18 mouse cellular contexts compared by ENCODE assay signal in the genomic region with DNA sequence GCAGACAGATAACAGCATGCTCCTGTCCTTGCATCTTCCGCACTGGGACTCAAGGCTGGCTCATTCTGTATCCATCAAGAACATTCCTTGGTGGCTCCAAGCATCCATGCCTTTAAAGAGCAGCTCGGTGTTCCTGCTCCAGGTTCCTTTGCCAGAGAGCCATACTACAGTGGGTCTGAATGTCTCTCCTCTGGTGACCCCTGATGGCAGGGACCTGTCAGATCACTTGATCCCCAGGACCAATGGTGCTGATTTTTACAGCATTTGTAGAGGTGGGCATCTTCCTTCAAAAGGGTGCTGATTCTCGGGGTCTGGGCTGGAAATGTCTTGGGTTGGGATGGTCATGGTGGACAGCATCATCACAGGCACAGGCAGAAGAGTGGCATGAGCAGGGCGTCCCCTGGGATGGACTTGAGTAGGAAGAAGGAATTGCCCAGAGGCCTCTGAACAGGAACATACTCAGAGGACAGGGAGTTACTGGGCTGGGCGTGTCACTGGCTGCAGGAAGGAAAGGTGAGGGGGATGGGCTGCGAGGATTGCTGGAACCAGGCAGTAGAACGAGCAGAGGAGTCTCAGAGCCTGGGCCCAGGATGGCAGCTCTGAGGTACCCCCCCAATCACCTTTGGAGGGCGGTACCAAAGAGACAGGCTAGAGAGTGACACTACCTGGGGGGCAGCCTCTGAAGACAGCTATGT. TPM values are rescaled to one million over a fixed set of nuclear protein-coding genes. Genes with fewer than 3 reads are reported as not detected.
DNase-seq lines count a peak whose midpoint lies in the region; ATAC-seq and TF ChIP-seq lines count a peak whose summit lies in the region.
"Had no signal": no experiment of that assay in that cellular context is flagged by ENCODE, and none has a peak within 500 bp of the region (broad histone marks: within the 10 kb centered on the region; RNA-seq: fewer than 3 reads in every experiment).

No protein-coding gene starts in this region.

- H3K9me3 ChIP-seq in MEL (replicated peaks; ENCODE audit: insufficient read depth, low read length): no peaks in the 10 kb centered on the region
- H3K9me3 ChIP-seq in stomach, postnatal 0 days (ENCODE audit: control insufficient read depth, low read length): no peaks in the 10 kb centered on the region
- H3K9me3 ChIP-seq: embryonic facial prominence, embryonic 15.5 days had no signal

- H3K79me2 ChIP-seq in MEL (ENCODE audit: control insufficient read depth, insufficient read depth, low read length, poor library complexity): no peaks in the 10 kb centered on the region

- TF ChIP-seq POLR2A in MEL (IDR thresholded peaks at IDR 0.05; ENCODE audit: control insufficient read depth in 1 of 2, insufficient read depth in 1 of 2, low read depth in 1 of 2, low read length in 2 of 2, poor library complexity in 1 of 2): no peak

- H3K9ac ChIP-seq in MEL (ENCODE audit: control insufficient read depth, low read depth, low read length, poor library complexity, severe bottlenecking): no peak overlapping the region
- H3K9ac ChIP-seq in stomach, postnatal 0 days (ENCODE audit: low read length): no peak overlapping the region
- H3K9ac ChIP-seq: embryonic facial prominence, embryonic 15.5 days; heart, embryonic 12.5 days; midbrain, embryonic 12.5 days had no signal

- H3K4me1 ChIP-seq in MEL (ENCODE audit: control insufficient read depth in 1 of 2, insufficient read depth in 2 of 2, low read length in 2 of 2): no peaks in the 10 kb centered on the region
- H3K4me1 ChIP-seq in stomach, postnatal 0 days (replicated peaks; ENCODE audit: control insufficient read depth, insufficient read depth): 0 out of 2 replicates have a peak, but pooled peaks cover 4% of the 10 kb centered on the region

- TF ChIP-seq EP300 in MEL (IDR thresholded peaks at IDR 0.05; ENCODE audit: low read depth in 1 of 2, low read length in 2 of 2): no peak
- no peak for TF ChIP-seq EP300 in stomach, postnatal 0 days (optimal IDR thresholded peaks at IDR 0.05)

- H3K27me3 ChIP-seq in MEL (ENCODE audit: control insufficient read depth in 1 of 2, insufficient read depth in 2 of 2, low read length in 2 of 2): peaks cover 5 to 8% of the 10 kb centered on the region in 2 experiments; a peak in 3 of 4 replicates
- no peaks in the 10 kb centered on the region for H3K27me3 ChIP-seq in stomach, postnatal 0 days (ENCODE audit: control insufficient read depth, insufficient read depth, low read length)
- H3K27me3 ChIP-seq: embryonic facial prominence, embryonic 15.5 days; heart, embryonic 12.5 days; midbrain, embryonic 12.5 days; Patski had no signal

- peak; percentile 28 for TF ChIP-seq CTCF in layer of hippocampus, adult 2 months (conservative IDR thresholded peaks at IDR 0.05)
- no peak for TF ChIP-seq CTCF in MEL (IDR thresholded peaks at IDR 0.05 in 2 of 3, conservative IDR thresholded peaks at IDR 0.05 in 1 of 3; ENCODE audit: control insufficient read depth in 1 of 3, insufficient read depth in 1 of 3, low read depth in 2 of 3, low read length in 3 of 3, poor library complexity in 1 of 3, severe bottlenecking in 1 of 3)
- peak; percentile 48 for TF ChIP-seq CTCF in stomach, postnatal 0 days (IDR thresholded peaks at IDR 0.05; ENCODE audit: low read depth)

- no peak overlapping the region for H3K4me2 ChIP-seq in stomach, postnatal 0 days (replicated peaks; ENCODE audit: low read depth)
- H3K4me2 ChIP-seq: embryonic facial prominence, embryonic 15.5 days; heart, embryonic 12.5 days; liver, embryonic 11.5 days; midbrain, embryonic 12.5 days had no signal

- no peaks in the 10 kb centered on the region for H3K36me3 ChIP-seq in MEL (ENCODE audit: control insufficient read depth in 1 of 2, insufficient read depth in 2 of 2, low read length in 2 of 2)
- no peaks in the 10 kb centered on the region for H3K36me3 ChIP-seq in stomach, postnatal 0 days (ENCODE audit: control insufficient read depth, insufficient read depth, low read length)
- H3K36me3 ChIP-seq: embryonic facial prominence, embryonic 15.5 days; forebrain, embryonic 10.5 days; heart, embryonic 12.5 days; midbrain, embryonic 12.5 days had no signal

- H3K4me3 ChIP-seq in layer of hippocampus, adult 2 months: no peak overlapping the region
- no peak overlapping the region for H3K4me3 ChIP-seq in MEL (ENCODE audit: control insufficient read depth in 1 of 2, insufficient read depth in 1 of 2, low read depth in 2 of 2, low read length in 2 of 2)
- no peak overlapping the region for H3K4me3 ChIP-seq in stomach, postnatal 0 days (ENCODE audit: low read depth, low read length)
- H3K4me3 ChIP-seq: embryonic facial prominence, embryonic 15.5 days; forebrain, embryonic 10.5 days; heart, embryonic 12.5 days; midbrain, embryonic 12.5 days; myocyte had no signal

- no peak overlapping the region for H3K27ac ChIP-seq in layer of hippocampus, adult 2 months
- H3K27ac ChIP-seq in MEL (ENCODE audit: control insufficient read depth, low read depth, low read length): no peak overlapping the region
- H3K27ac ChIP-seq in stomach, postnatal 0 days (replicated peaks): peak overlapping the region; percentile 49; the same call in 1 of the 2 replicates
- H3K27ac ChIP-seq: embryonic facial prominence, embryonic 15.5 days; forebrain, embryonic 10.5 days; midbrain, embryonic 12.5 days had no signal

- ATAC-seq in stomach, postnatal 0 days (ENCODE audit: low FRiP score, low TSS enrichment): peak; percentile 35; the same call in 1 of the 2 replicates
- ATAC-seq in granulocyte monocyte progenitor cell, adult 5-6 weeks (replicated peaks; ENCODE audit: poor library complexity, severe bottlenecking): no peak
- ATAC-seq: Patski had no signal

- DNase-seq in layer of hippocampus, adult 2 months (ENCODE audit: low spot score in 2 of 2): no peak
- no peak for DNase-seq in layer of hippocampus, postnatal 10 days (ENCODE audit: low spot score in 2 of 2)
- DNase-seq in thymus, postnatal 4 days: peak; percentile 19
- DNase-seq in thymus, postnatal 25 days: no peak
- no peak for DNase-seq in MEL (ENCODE audit: low read depth, low spot score)
- DNase-seq in stomach, postnatal 0 days (ENCODE audit: low spot score): peak; percentile 64
- DNase-seq: embryo, embryonic 11 days; gastrocnemius, postnatal 10 days; heart, postnatal 36 days; lung, postnatal 36 days had no signal

- TF ChIP-seq RAD21 in MEL (IDR thresholded peaks at IDR 0.05; ENCODE audit: low read depth, low read length): no peak; the same call in 1 of the 2 replicates

- 50% methylated on average over 8 of the region's 8 CpGs for WGBS in stomach, postnatal 0 days

TF ChIP-seq in MEL, 35 proteins besides CTCF, POLR2A, EP300 and RAD21:
- TF ChIP-seq SMC3 (IDR thresholded peaks at IDR 0.05; ENCODE audit: low read depth, low read length): peak; percentile 26; the same call in 1 of the 2 replicates
- TF ChIP-seq CHD1 (IDR thresholded peaks at IDR 0.05; ENCODE audit: low read depth, low read length): no peak
TF ChIP-seq in MEL: peak in this region for 1.

RNA-seq across cellular contexts. Expression of a gene that starts 18.3 kb away (rescaled TPM):
- under 1 TPM; 0.56 to 0.97 TPM for total RNA-seq in layer of hippocampus, adult 2 months (2021)
- under 1 TPM; 0.30 to 0.65 TPM for total RNA-seq in layer of hippocampus, postnatal 10 days (2021)
- total RNA-seq in MEL (2012; rRNA removed): not detected in 2 replicates
- polyA plus RNA-seq in MEL (2012; ENCODE audit: insufficient read depth in 1 of 2, insufficient read length in 2 of 2, low read depth in 1 of 2, low replicate concordance in 2 of 2, missing spikeins in 1 of 2): not detected
- 52.5 and 53.3 TPM in 2 replicates for polyA plus RNA-seq in stomach, postnatal 0 days (2015; fragmentation: Nextera tagmentation; extraction: Ambion mirVana)
- not detected in 2 replicates for total RNA-seq in granulocyte monocyte progenitor cell, adult 5-6 weeks (2014; fragmentation: Nextera tagmentation)
- not detected in 2 replicates for total RNA-seq in granulocyte monocyte progenitor cell, adult 5-6 weeks (2017)
- total RNA-seq: heart, postnatal 36 days had no signal
- polyA plus RNA-seq: Patski had no signal

Comparison
In these comparisons a context has a peak if more than half of its experiments do, and no peak if none do; other contexts are left out.
1. DNase-seq: peak in thymus, postnatal 4 days (single experiment) and stomach, postnatal 0 days (single experiment); none in layer of hippocampus, adult 2 months (0 of 2), layer of hippocampus, postnatal 10 days (0 of 2), thymus, postnatal 25 days (single experiment) and MEL (single experiment).
2. CTCF ChIP-seq: peak in layer of hippocampus, adult 2 months (single experiment) and stomach, postnatal 0 days (single experiment); none in MEL (0 of 3).